Mouse (Mus musculus): ENCODE data around the gene Mrps24.
A peak's percentile ranks its signal among the peaks of the same experiment; 100 is the strongest.

The Mrps24 gene

DNA sequence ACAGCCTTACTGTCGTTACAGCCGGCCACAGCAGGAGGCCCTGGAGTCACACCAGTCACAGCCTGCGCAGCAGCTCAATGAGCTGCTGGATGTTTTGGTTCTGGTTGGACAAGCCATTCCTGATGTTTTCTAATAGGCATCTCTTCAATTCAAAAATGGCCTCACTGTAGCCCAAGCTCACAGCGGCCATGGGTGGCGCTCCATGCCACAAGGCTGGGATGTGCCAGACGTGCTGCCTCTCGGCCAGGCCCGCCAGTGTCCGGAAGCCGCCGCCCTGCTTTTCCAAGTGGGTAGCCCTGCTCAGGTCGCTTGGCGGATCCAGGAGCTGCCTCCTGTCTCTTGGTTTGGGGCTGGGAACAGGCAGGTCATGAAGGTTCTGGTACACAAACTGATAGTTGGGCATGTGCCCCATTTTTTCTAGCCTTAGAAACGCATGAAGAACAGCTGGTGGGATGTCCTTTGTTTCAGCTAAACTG is at the start of gene Mrps24:
Mrps24 (minus strand) TSS at position 51 of the 476 bp plus-strand sequence.
- DNase-seq (ENCODE audit: low read depth, low spot score), result no peak

DNA sequence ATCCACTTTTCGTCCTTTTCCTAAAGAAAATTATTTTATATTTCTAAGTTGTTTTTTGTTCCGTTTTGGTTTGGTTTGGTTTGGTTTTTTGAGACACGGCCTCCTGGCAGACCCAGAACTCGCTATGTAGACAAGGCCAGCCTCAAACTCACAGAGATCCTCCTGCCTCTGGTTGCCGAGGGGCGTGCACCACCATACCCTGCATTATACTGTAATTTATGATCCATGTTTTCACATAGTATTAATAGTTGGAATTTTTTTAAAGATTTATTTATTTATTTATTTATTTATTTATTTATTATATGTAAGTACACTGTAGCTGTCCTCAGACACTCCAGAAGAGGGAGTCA is 47.1 kb upstream of the Mrps24 start:
- no peak for DNase-seq (ENCODE audit: low read depth, low spot score)

GRCm38 (mm10) chr11:5761820-5762632 is 46.5 kb upstream of the Mrps24 start, which contains the start of gene Urgcp:
Gene Urgcp, minus strand, starts transcription at chr11:5762376.
- DNase-seq (ENCODE audit: low read depth, low spot score), result peak; percentile 97

DNA sequence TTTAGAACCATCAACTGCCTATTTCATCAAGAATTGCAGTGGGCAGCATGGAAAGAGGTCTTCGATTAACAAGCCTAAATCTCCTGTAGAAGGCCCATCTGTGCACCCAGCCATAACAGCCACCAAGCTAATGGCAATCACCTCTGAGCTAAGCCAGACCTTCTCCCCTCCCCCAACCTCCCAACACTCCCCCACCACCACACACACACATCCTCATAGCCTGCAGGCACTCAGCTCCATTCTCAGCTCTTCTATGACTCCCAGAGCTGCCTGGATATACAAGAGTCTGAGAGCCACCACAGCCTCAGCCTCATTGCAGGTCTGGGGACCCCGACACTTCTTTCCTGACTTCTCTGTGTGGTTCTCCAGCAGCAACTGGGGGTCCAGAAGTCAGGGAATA is 38.3 kb upstream of the Mrps24 start:
- no peak for DNase-seq (ENCODE audit: low read depth, low spot score)

GRCm38 (mm10) chr11:5744951-5745350 is 29.5 kb upstream of the Mrps24 start:
- no peak for DNase-seq (ENCODE audit: low read depth, low spot score)

DNA sequence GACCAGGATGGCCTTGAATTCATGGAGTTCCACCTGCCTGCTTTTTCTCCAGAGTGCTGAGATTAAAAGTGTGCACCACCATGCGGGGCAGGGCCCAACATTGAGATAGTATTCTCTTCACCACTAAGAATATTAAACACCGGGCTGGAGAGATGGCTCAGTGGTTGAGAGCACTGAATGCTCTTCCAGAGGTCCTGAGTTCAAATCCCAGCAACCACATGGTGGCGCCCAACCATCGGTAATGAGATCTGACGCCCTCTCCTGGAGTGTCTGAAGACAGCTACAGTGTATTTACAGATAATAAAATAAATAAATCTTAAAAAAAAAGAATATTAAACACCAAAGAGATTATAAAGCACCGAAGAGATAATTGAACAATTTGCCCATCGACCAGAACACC is 26.6 kb upstream of the Mrps24 start:
- DNase-seq (ENCODE audit: low read depth, low spot score), result peak; percentile 69

DNA sequence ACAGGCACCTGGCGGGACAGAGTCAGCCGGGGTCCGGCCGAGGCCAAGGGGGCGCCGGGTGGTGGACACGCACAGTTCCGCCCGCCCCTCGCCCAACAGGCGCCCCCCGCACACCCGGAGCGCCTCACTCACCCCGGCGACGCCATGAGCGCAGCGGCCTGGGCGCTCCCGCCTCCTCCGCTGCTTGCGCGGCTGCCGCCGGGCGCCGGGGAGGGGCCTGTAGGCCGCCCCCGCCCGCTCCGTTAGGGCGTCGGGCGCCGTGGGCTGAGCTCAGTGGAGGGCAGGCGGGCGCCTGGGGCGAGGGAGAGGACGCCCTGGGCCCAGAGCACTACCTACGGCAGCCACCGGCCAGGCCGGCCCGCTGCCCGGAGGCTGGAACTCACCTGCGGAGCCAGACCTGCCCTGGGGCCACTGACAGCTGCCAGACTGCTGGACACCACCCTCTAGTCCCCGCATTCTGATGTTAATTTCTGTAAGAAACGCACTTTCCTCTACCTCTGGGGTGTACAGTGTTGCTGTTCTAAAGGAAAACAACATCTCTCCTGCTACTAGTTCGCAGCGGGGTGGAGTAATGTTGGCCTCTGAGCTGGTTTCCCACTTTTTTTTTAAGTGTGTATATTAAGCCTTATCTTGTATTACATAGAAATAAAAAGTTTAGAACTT is 25.6 kb upstream of the Mrps24 start:
- DNase-seq (ENCODE audit: low read depth, low spot score), result peak; percentile 87

- peak; percentile 69 for DNase-seq (ENCODE audit: low read depth, low spot score)
Measured at GRCm38 (mm10) chr11:5740599-5740964, 25.1 kb upstream of the Mrps24 start.

- peak; percentile 35 for DNase-seq (ENCODE audit: low read depth, low spot score)
Measured at GRCm38 (mm10) chr11:5739846-5740245, 24.4 kb upstream of the Mrps24 start.

- no peak for DNase-seq (ENCODE audit: low read depth, low spot score)
Measured at GRCm38 (mm10) chr11:5738888-5739632, 23.6 kb upstream of the Mrps24 start.

DNA sequence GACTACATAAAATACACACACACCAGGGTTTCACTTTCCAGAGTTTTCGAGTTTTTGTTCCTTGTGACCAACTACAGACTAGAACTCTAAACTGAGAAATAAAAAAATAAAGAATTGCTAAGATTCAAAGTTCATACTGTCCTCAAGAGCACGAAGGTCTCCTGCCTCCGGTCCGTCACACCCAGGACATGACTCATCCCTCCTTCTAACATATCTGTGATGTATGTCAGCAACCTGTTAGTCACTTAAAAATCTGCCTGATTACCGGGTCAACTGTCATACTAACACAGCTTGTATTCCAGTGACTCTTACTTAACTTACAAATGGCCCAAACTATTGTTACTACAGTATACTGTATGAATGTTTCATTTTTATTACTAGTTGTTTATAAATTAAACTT is 21.7 kb upstream of the Mrps24 start:
- no peak for DNase-seq (ENCODE audit: low read depth, low spot score)

GRCm38 (mm10) chr11:5734323-5734722 is 18.8 kb upstream of the Mrps24 start:
- no peak for DNase-seq (ENCODE audit: low read depth, low spot score)

GRCm38 (mm10) chr11:5732401-5732800 is 16.9 kb upstream of the Mrps24 start:
- no peak for DNase-seq (ENCODE audit: low read depth, low spot score)

GRCm38 (mm10) chr11:5729582-5729981 is 14.1 kb upstream of the Mrps24 start:
- no peak for DNase-seq (ENCODE audit: low read depth, low spot score)

DNA sequence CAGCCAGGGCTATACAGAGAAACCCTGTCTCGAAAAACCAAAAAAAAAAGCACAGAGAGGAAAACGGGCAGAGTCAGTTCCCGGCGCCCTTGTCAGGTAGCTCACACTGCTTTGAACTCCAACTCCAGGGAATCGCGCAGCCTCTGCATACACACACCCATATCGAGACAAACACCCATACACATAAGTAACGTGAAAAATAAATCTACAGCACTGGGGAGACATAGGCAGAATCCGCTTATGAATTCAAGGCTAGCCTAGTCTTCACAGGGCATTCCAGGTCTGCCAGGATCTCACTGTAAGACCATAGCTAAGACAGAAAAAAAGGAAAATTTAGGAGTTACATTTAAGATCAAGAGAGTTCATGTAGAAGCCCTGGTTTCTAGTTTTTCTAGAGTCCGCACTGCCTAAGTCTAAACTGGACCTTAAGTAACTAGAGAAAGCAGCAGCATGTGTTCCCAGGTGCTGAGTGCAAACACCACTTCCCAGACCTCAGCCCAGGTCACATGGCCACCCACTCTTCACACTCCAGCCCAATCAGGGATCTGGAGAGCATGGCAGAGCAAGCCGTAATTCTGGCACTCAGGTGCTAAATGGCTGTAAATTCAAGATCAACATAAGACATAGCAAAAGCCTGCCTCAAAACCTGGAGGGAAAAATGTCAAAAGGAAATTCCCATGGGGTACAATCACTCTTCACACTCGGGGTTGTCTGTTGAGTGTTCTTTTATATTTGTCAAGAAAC is 3.3 kb upstream of the Mrps24 start:
- no peak for DNase-seq (ENCODE audit: low read depth, low spot score)

- DNase-seq (ENCODE audit: low read depth, low spot score), result no peak
Measured at GRCm38 (mm10) chr11:5716938-5717705, 1.6 kb upstream of the Mrps24 start.

- DNase-seq (ENCODE audit: low read depth, low spot score), result no peak
Measured at GRCm38 (mm10) chr11:5716246-5716645, 766 bp upstream of the Mrps24 start.

DNA sequence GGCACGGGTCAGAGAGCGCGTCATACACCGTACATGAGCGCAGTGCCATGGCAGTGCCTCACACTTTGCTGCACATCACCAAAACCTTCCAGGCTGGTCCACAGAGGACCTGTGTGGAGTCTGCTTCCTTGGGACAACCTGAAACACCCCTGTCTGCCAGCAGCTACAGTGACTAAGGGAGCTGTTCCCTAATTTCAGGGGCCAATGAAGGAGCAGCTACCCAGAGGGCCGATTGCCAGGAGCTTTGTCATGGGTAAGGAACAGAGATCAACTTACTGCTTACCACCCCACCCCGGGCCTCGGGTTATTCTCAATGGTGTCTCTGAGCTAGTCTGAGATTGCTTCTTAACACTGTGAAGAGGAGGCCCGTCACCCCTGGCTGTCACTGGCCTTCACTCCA is 301 bp downstream of the Mrps24 start:
- no peak for DNase-seq (ENCODE audit: low read depth, low spot score)

DNA sequence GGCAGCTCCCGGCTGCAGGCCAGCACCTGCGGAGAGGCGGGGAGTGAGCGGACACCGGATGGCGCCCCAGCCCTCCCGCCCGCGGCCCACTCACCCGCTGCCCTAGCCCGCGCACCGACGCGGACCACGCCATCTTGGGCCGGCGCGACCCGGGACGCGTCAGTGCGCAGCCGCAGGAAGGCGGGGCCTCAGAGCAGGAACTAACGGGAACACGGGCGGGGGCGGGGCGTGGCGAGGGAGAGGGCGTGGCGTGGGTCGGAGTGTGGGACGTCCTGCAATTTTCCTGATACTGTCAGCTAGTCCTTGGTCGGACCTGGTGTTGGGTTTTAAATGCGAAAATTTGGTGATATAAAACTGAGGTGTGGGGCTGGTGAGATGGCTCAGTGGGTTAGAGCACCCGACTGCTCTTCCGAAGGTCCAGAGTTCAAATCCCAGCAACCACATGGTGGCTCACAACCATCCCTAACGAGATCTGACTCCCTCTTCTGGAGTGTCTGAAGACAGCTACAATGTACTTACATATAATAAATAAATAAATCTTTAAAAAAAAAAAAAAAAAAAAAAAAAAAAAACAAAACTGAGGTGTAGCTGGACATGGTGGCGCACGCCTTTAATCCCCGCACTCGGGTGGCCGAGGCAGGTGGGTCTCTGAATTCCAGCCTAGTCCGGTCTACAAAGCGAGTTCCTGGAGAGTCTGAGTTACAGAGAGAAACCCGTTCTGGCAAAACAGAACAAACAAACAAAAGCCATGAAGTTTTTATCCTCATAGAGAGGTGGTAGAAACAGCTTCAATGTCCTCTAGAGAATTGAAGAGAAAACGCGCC is 7.7 kb downstream of the Mrps24 start:
- peak; percentile 91 for DNase-seq (ENCODE audit: low read depth, low spot score)
